Mouse (Mus musculus) olfactory bulb, adult 2 months (tissue): ENCODE results near the gene Parp14.

Experiments
- CTCF ChIP-seq: fragments of 200-500 bp; IDR thresholded peaks from 2 replicates; pipeline ENCODE4 v1.5.1; 2012; ENCODE audit warnings: low read depth, mild to moderate bottlenecking, low read length, moderate library complexity; ENCODE audit not compliant: insufficient read depth
- POLR2A ChIP-seq: fragments of 200-500 bp; IDR thresholded peaks from 2 replicates; pipeline ENCODE4 v1.6.1; 2012; ENCODE audit warnings: mild to moderate bottlenecking, low read depth, low read length, moderate library complexity; ENCODE audit not compliant: insufficient read depth

DNA sequence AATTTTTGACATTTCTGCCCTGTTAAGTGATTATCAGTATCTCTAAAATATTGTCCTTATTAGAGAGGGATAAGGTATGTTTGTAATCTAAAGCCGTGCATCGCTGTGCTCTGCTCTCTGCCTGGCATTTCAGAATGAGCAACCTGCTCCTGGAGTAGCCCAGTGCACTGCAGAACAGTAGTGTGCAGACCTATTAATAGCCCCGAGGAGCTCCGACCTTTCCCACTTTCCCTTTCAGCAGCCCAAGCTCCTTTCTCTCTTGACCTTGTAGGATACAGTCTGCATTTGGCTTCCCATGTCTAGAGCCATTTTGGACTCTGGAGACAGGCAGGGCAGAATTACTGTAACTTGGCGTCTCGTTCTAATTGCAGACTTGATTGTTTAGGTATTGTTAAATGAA lies 83.0 kb downstream of the Parp14 start:
- TF ChIP-seq POLR2A (no peak), CTCF (no peak)
